Mouse (Mus musculus) layer of hippocampus, postnatal 10 days (tissue): ENCODE measurements around the gene Slc35b2. TPM values are rescaled to one million over a fixed set of nuclear protein-coding genes. Genes with fewer than 3 reads are reported as not detected.

ENCODE experiments used
- DNase-seq, 2 experiments: peaks; one replicate each; pipeline ENCODE4 v3.0.0; 2021; ENCODE audit warnings: low spot score in 2 of 2
- total RNA-seq, 2 experiments: library from RNA; stranded (reverse); gene quantifications; 2 replicates each; pipeline ENCODE4 v1.2.3; 2021

Gene Slc35b2
- total RNA-seq, 2 experiments from 2014 or later = 47.4 TPM

GRCm38 (mm10) chr17:45582715-45583355 is 19.2 kb downstream of the Slc35b2 start:
- no peak for DNase-seq

- DNase-seq = peak; percentile 82 to 86
These were observed 20.6 kb downstream of the Slc35b2 start for GRCm38 (mm10) chr17:45584096-45584896.

GRCm38 (mm10) chr17:45584939-45585678 is 21.4 kb downstream of the Slc35b2 start:
- DNase-seq = peak; percentile 88 to 90

GRCm38 (mm10) chr17:45585725-45586448 is 22.2 kb downstream of the Slc35b2 start:
- DNase-seq = no peak

- no peak for DNase-seq
These were observed 22.8 kb downstream of the Slc35b2 start for GRCm38 (mm10) chr17:45586449-45586837.

GRCm38 (mm10) chr17:45588370-45588769 is 24.7 kb downstream of the Slc35b2 start:
- DNase-seq = no peak

- peak in 1 of 2 experiments; percentile 20 for DNase-seq
These were observed 25.6 kb downstream of the Slc35b2 start for GRCm38 (mm10) chr17:45589236-45589635.

- peak in 1 of 2 experiments; percentile 5 for DNase-seq
These were observed 26.2 kb downstream of the Slc35b2 start for GRCm38 (mm10) chr17:45589844-45590243.

- DNase-seq = no peak
These were observed 26.7 kb downstream of the Slc35b2 start for GRCm38 (mm10) chr17:45590410-45590809.

- DNase-seq = peak in 1 of 2 experiments; percentile 13
These were observed 28.3 kb downstream of the Slc35b2 start for GRCm38 (mm10) chr17:45591701-45592605.

- DNase-seq = no peak
These were observed 29.1 kb downstream of the Slc35b2 start for GRCm38 (mm10) chr17:45592606-45593431.

GRCm38 (mm10) chr17:45593479-45593878 is 29.8 kb downstream of the Slc35b2 start:
- no peak for DNase-seq

GRCm38 (mm10) chr17:45594195-45594594 is 30.5 kb downstream of the Slc35b2 start:
- no peak for DNase-seq

- DNase-seq = peak; percentile 67 to 80
These were observed 31.4 kb downstream of the Slc35b2 start for GRCm38 (mm10) chr17:45594881-45595735.

- DNase-seq = no peak
These were observed 32.2 kb downstream of the Slc35b2 start for GRCm38 (mm10) chr17:45595736-45596390.

GRCm38 (mm10) chr17:45596631-45597396 is 33.1 kb downstream of the Slc35b2 start:
- DNase-seq = peak; percentile 79

GRCm38 (mm10) chr17:45597787-45598186 is 34.1 kb downstream of the Slc35b2 start:
- no peak for DNase-seq
